Mouse (Mus musculus) midbrain, embryonic 14.5 days (tissue): Measurements from ENCODE around the gene Rfx5. TPM values are rescaled to one million over a fixed set of nuclear protein-coding genes. Genes with fewer than 3 reads are reported as not detected.
"Not testable (repeated sequence)": the region's sequence is repeated elsewhere in the genome, so short reads cannot be mapped to it uniquely, and the experiment has no call there.

Experiments used
- ATAC-seq: fragments of 200-750 bp; cut with Nextera tagmentation; 2 replicates; pipeline ENCODE4 v1.8.0; 2017; ENCODE audit warnings: moderate number of reproducible peaks, moderate library complexity; ENCODE audit not compliant: low FRiP score, low TSS enrichment
- DNase-seq: peaks from one replicate; pipeline ENCODE4 v3.0.0-alpha.2; 2015
- H3K27ac ChIP-seq: fragments of 300-500 bp; sonication (generic); replicated peaks from 2 replicates; pipeline ENCODE4 v1.5.1; 2014; ENCODE audit warnings: mild to moderate bottlenecking, low read depth, low read length, moderate library complexity
- H3K27me3 ChIP-seq: fragments of 300-500 bp; sonication (generic); 2 replicates; pipeline ENCODE4 v1.6.1; 2014; ENCODE audit warnings: low read length, control low read depth, mixed read lengths; ENCODE audit not compliant: control insufficient read depth, insufficient read depth
- H3K36me3 ChIP-seq: fragments of 300-500 bp; sonication (generic); 2 replicates; pipeline ENCODE4 v1.6.1; 2014; ENCODE audit warnings: low read length, control low read depth; ENCODE audit not compliant: control insufficient read depth, insufficient read depth
- H3K4me1 ChIP-seq: fragments of 300-500 bp; sonication (generic); 2 replicates; pipeline ENCODE4 v1.6.1; 2014; ENCODE audit warnings: mild to moderate bottlenecking, antibody characterized with exemption, low read length, control low read depth; ENCODE audit not compliant: control insufficient read depth, insufficient read depth
- H3K4me2 ChIP-seq: fragments of 300-500 bp; sonication (generic); 2 replicates; pipeline ENCODE4 v1.6.1; 2014; ENCODE audit warnings: mild to moderate bottlenecking, low read length, moderate library complexity
- H3K4me3 ChIP-seq: fragments of 300-500 bp; sonication (generic); replicated peaks from 2 replicates; pipeline ENCODE4 v1.5.1; 2014; ENCODE audit warnings: low read depth, low read length
- H3K9ac ChIP-seq: fragments of 300-500 bp; sonication (generic); replicated peaks from 2 replicates; pipeline ENCODE4 v1.6.1; 2014; ENCODE audit warnings: mild to moderate bottlenecking, low read length, moderate library complexity
- H3K9me3 ChIP-seq: fragments of 300-500 bp; sonication (generic); 2 replicates; pipeline ENCODE4 v1.6.1; 2016; ENCODE audit warnings: low read length, control low read depth, mixed read lengths; ENCODE audit not compliant: control insufficient read depth
- WGBS: fragments of 180-500 bp; shearing (Covaris S2); extraction: QIAGEN DNeasy Blood & Tissue Kit; methylation state at CpG from one replicate; pipeline ENCODE4 v1.1.7; 2014; 5-methylcytosine and 5-hydroxymethylcytosine counted together
- polyA plus RNA-seq: library from polyadenylated mRNA; unstranded; fragments of >200 nt; fragmentation: Nextera tagmentation; extraction: Ambion mirVana; gene quantifications from 2 replicates; pipeline ENCODE4 v1.2.1, GENCODE M21; 2014

Gene Rfx5
- polyA plus RNA-seq, 1 experiment from 2014 or later: 8.3 TPM

DNA sequence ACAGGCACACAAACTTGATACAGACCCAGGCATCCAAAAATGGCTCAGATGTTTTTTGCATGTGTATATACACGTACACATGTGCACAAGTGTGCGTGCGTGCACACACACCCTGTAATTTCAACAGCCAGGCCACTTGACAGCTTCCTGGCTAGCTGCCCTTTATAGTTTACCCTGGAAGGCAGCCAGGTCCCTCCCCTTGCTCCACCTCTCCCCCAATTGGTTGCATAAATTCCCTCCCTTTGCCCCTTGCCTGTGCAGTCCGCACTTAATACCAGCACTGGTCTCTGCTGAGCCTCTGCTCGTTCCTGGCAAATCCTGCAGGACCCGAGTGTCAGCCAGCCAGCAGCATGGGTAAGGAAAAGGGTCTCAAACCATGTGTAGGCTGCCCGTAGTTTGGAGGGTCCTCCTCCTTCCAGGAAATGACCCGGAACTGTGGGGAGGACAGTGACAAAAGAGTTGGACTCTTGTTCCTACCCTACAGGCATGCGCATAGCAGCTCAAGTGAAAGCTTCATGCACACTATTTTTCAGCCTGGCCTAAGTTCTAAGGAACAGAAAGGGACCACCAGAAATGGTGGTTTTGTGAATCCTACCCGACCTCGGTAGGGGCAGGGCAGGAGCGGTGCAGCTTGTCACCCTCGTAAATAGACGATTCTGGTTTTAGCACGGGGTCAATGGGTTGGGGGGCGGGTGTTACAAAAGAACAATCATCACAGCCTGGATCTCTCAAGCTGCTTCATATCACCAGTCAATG lies 20.9 kb upstream of the Rfx5 start, which contains the start of gene Selenbp1:
Gene Selenbp1 (plus strand): TSS at position 248 of the 756 bp plus-strand sequence.
- Histone ChIP-seq H3K9ac (no peak within 1 kb of the TSS; the same call in 1 of the 2 replicates), H3K9me3 (no peaks in the 10 kb centered on the region), H3K4me2 (peak within 1 kb of the TSS; percentile 45), H3K27me3 (no peaks in the 10 kb centered on the region), H3K27ac (no peak within 1 kb of the TSS), H3K4me3 (0 out of 2 replicates have a peak within 1 kb of the TSS, but pooled peaks have one; percentile 15), H3K36me3 (no peaks in the 10 kb centered on the region), H3K4me1 (no peaks in the 10 kb centered on the region; the same call in 1 of the 2 replicates)
- ATAC-seq (peak; percentile 59; the same call in 1 of the 2 replicates), DNase-seq (peak; percentile 75)
- 27% methylated on average over 16 of the region's 16 CpGs for WGBS

DNA sequence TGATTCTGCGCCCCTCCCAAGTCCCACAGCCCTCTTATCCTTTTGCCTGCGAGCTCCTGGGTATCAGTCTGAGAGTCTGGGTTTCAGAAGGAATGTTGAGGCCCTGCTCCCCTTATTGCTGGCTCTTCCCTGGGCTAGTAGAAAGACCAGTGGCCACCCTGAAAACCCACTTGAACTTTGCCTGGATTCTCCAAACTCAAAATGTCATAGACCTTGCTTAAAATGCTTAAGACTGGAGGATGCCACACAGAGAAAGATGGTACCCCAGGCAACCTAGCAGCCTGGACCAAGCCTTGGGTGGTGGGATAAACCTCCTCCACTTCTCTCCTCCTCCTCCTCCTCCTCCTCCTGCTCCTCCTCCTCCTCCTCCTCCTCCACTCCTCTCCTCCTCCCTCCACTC lies 20.3 kb upstream of the Rfx5 start:
- DNase-seq, H3K4me1 ChIP-seq, H3K27me3 ChIP-seq, H3K9me3 ChIP-seq, ATAC-seq, H3K36me3 ChIP-seq, H3K4me2 ChIP-seq, H3K9ac ChIP-seq, H3K27ac ChIP-seq, H3K4me3 ChIP-seq: not testable (repeated sequence)
- WGBS: no CpG with 5 or more reads among the region's 2 CpGs

DNA sequence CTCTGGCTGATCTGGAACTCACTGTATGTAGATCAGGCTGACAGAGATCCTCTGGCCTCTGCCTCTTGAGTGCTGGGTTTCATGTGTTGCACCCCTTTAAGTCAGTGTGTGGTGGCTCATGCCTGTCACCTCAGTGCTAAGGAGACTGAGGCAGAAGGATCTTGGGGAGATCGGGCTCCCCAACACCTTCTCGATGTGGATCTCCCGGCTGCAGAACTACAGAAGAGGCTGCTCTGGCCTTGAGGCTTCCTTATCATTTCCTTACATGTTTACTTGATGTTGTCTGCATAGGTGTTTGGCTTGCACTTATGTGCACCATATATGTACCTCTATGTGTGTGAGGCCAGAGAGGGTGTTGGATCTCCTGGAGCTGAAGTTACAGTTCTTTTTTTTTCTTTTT lies 19.3 kb upstream of the Rfx5 start:
- not testable (repeated sequence) for H3K9ac ChIP-seq, H3K9me3 ChIP-seq, DNase-seq, ATAC-seq, H3K27me3 ChIP-seq, H3K27ac ChIP-seq, H3K4me2 ChIP-seq, H3K4me1 ChIP-seq, H3K4me3 ChIP-seq, H3K36me3 ChIP-seq
- WGBS: 92% methylated on average over 3 of the region's 3 CpGs

DNA sequence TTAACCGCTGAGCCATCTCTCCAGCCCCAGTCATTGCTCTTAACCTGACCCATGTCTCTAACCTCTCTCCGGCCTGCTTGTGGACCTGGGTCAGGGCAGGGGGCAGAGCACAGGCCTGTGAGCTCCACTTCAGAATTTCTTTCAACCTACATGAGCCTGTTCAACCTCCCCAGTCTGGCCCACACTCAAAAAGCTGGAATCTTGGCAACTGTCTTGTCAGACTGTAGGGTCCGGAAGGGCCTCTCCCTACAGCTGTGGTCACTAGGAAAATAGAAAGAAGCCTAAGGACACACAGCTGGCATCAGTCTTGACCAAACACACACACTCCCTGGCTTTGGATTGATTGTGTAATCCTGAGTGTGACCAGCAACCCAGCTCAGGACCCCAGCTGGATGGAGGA lies 18.5 kb upstream of the Rfx5 start:
- not testable (repeated sequence) for H3K4me2 ChIP-seq, ATAC-seq, H3K36me3 ChIP-seq, H3K27ac ChIP-seq, H3K9me3 ChIP-seq, H3K27me3 ChIP-seq, DNase-seq, H3K4me3 ChIP-seq, H3K4me1 ChIP-seq, H3K9ac ChIP-seq
- 93% methylated on average over 3 of the region's 3 CpGs for WGBS

DNA sequence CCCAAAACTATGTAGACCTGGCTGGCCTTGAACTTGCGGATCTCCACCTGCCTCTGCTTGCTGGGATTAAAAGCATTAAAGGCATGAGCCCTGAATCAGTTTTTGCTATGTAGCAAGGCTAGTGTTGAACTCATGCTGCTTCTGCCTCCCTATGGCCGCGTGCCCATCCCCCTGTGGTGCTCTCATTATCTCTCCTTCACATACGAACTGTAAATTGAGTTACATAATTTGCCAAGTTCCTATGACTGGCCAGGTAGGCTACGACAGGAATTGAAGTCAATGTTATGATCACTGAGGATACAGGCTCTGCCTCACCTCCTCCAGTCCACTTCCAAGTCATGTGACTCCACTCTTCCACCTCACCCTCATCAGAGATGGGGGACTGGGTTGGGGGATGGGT lies 17.7 kb upstream of the Rfx5 start:
- not testable (repeated sequence) for H3K27ac ChIP-seq, H3K9me3 ChIP-seq, H3K4me1 ChIP-seq, H3K9ac ChIP-seq, H3K27me3 ChIP-seq, ATAC-seq, H3K4me2 ChIP-seq, H3K4me3 ChIP-seq, H3K36me3 ChIP-seq, DNase-seq
- 82% methylated on average over 5 of the region's 5 CpGs for WGBS

DNA sequence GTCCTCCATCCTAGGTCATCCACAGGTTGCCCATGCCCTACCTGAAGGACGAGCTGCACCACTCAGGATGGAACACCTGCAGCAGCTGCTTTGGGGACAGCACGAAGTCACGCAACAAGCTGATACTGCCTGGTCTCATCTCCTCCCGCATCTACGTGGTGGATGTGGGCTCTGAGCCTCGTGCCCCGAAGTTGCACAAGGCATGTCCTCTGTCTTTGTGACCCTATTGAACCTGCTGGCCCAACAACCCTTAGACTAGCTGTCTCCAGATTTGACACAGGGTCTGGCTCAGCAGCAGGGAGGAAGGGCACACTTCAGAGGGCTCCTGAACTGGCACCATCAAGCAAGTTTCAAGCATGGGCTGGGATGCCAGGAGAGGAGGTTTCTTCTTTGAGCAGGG lies 16.7 kb upstream of the Rfx5 start:
- H3K27ac ChIP-seq, H3K9me3 ChIP-seq, ATAC-seq, H3K9ac ChIP-seq, H3K4me2 ChIP-seq, H3K27me3 ChIP-seq, DNase-seq, H3K4me1 ChIP-seq, H3K4me3 ChIP-seq, H3K36me3 ChIP-seq: not testable (repeated sequence)
- 94% methylated on average over 6 of the region's 7 CpGs for WGBS

GRCm38 (mm10) chr3:94940033-94940432 lies 13.8 kb upstream of the Rfx5 start:
- 70% methylated on average over 9 of the region's 9 CpGs for WGBS
- not testable (repeated sequence) for ATAC-seq, H3K36me3 ChIP-seq, H3K9ac ChIP-seq, H3K4me2 ChIP-seq, H3K9me3 ChIP-seq, H3K27me3 ChIP-seq, H3K4me3 ChIP-seq, H3K4me1 ChIP-seq, DNase-seq, H3K27ac ChIP-seq

GRCm38 (mm10) chr3:94942211-94942967 lies 11.5 kb upstream of the Rfx5 start:
- ATAC-seq, H3K4me3 ChIP-seq, DNase-seq, H3K9ac ChIP-seq, H3K27me3 ChIP-seq, H3K27ac ChIP-seq, H3K9me3 ChIP-seq, H3K36me3 ChIP-seq, H3K4me1 ChIP-seq, H3K4me2 ChIP-seq: not testable (repeated sequence)
- WGBS: 88% methylated on average over 9 of the region's 9 CpGs
